Mouse (Mus musculus) heart, postnatal 0 days (tissue): ENCODE results near the gene St5. TPM values are rescaled to one million over a fixed set of nuclear protein-coding genes. Genes with fewer than 3 reads are reported as not detected.

ENCODE experiments used
- ATAC-seq: fragments of 200-750 bp; cut with Nextera tagmentation; 2 replicates; pipeline ENCODE4 v1.8.0; 2017; ENCODE audit warnings: low read depth, moderate number of reproducible peaks, moderate library complexity; ENCODE audit not compliant: insufficient read depth
- DNase-seq: peaks from one replicate; pipeline ENCODE4 v3.0.0-alpha.2; 2016; ENCODE audit warnings: low spot score
- H3K27ac ChIP-seq: fragments of 300-500 bp; sonication (generic); 2 replicates; pipeline ENCODE4 v1.5.1; 2014; ENCODE audit warnings: low read depth, mild to moderate bottlenecking
- H3K27me3 ChIP-seq: fragments of 300-500 bp; sonication (generic); 2 replicates; pipeline ENCODE4 v1.6.1; 2014; ENCODE audit warnings: low read length, mixed read lengths; ENCODE audit not compliant: control insufficient read depth, insufficient read depth
- H3K36me3 ChIP-seq: fragments of 300-500 bp; sonication (generic); replicated peaks from 2 replicates; pipeline ENCODE4 v1.6.1; 2014; ENCODE audit warnings: low read length, mixed read lengths; ENCODE audit not compliant: control insufficient read depth, insufficient read depth
- H3K4me1 ChIP-seq: fragments of 300-500 bp; sonication (generic); 2 replicates; pipeline ENCODE4 v1.6.1; 2014; ENCODE audit warnings: antibody characterized with exemption; ENCODE audit not compliant: control insufficient read depth, insufficient read depth
- H3K4me2 ChIP-seq: fragments of 300-500 bp; sonication (generic); 2 replicates; pipeline ENCODE4 v1.6.1; 2014; ENCODE audit warnings: low read depth, mild to moderate bottlenecking, low read length, moderate library complexity
- H3K4me3 ChIP-seq: fragments of 300-500 bp; sonication (generic); 2 replicates; pipeline ENCODE4 v1.5.1; 2014; ENCODE audit warnings: low read depth, low read length
- H3K9ac ChIP-seq: fragments of 300-500 bp; sonication (generic); replicated peaks from 2 replicates; pipeline ENCODE4 v1.6.1; 2014; ENCODE audit warnings: low read depth, low read length, mixed read lengths
- H3K9me3 ChIP-seq: fragments of 300-500 bp; sonication (generic); replicated peaks from 2 replicates; pipeline ENCODE4 v1.6.1; 2016; ENCODE audit warnings: low read length; ENCODE audit not compliant: control insufficient read depth
- CTCF ChIP-seq: IDR thresholded peaks from 2 replicates; pipeline ENCODE4 v1.5.1; 2016; ENCODE audit warnings: antibody characterized with exemption, control low read depth, low read depth
- EP300 ChIP-seq: IDR thresholded peaks from 2 replicates; pipeline ENCODE4 v1.6.1; 2016; ENCODE audit warnings: antibody characterized with exemption, low read depth
- WGBS: fragments of 180-500 bp; shearing (Covaris S2); extraction: QIAGEN DNeasy Blood & Tissue Kit; methylation state at CpG from one replicate; pipeline ENCODE4 v1.1.7; 2014; 5-methylcytosine and 5-hydroxymethylcytosine counted together
- polyA plus RNA-seq: library from polyadenylated mRNA; unstranded; fragments of >200 nt; fragmentation: Nextera tagmentation; extraction: Ambion mirVana; gene quantifications from 2 replicates; pipeline ENCODE4 v1.2.1, GENCODE M21; 2015
- total RNA-seq: library from RNA; depleted of rRNA; stranded (reverse); fragments of >200 nt; gene quantifications from 2 replicates; pipeline ENCODE4 v1.2.3, GENCODE M21; 2014; ENCODE audit warnings: low replicate concordance

St5 gene
- total and polyA plus RNA-seq, 2 experiments from 2014 or later, result 28.8 to 58.8 TPM

DNA sequence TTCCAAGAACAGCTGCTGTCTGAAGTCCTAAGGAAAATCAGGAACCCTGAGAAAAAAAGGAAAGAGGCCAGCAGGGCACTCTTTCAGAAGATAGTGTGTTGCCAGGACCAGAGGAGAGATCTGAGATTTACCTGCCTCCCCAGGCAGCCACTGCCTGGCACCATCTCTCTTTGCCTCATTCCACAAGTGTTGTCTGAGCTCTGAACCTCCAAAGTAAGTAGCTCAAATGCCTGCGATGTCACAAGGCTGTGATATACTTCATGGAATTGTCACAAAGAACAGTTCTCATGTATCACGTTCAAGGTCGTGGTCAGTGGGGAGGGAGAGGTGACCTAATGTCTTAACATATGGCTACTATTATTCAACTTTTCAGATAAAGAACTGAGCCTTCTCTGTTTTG, 186.9 kb downstream of the St5 start:
- DNase-seq (no peak), ATAC-seq (no peak)
- no peaks in the 10 kb centered on the region for H3K27me3 ChIP-seq
- H3K4me2 ChIP-seq, result no peak overlapping the region
- WGBS, result 56% methylated on average over 3 of the region's 3 CpGs
- H3K4me1 ChIP-seq, result peaks cover 24% of the 10 kb centered on the region
- peaks cover 14% of the 10 kb centered on the region for H3K36me3 ChIP-seq
- TF ChIP-seq CTCF (no peak), EP300 (no peak)
- no peak overlapping the region for H3K4me3 ChIP-seq
- H3K9me3 ChIP-seq, result no peaks in the 10 kb centered on the region
- H3K9ac ChIP-seq, result no peak overlapping the region
- no peak overlapping the region for H3K27ac ChIP-seq

DNA sequence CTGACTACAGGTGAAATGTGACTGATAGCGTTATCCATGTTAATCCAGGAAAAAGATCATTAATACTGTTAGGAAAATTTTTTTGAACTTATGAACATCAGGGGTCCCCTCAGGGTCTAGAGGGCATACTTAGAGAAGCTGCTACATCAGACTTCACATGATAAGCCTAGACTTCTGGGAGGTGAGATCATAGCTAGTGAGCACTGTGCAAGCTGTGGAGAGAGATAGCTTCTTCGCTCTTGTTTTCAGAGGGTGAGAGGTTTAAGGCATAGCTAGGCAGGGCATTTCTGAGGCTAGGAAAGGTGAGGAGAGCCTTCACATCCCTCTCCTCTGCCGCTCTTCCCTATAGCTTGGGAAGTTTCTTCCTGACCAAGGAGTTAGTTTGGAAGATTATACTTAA, 191.6 kb downstream of the St5 start:
- H3K36me3 ChIP-seq, result no peaks in the 10 kb centered on the region
- H3K9ac ChIP-seq, result no peak overlapping the region
- TF ChIP-seq EP300 (no peak), CTCF (no peak)
- WGBS, result 83% methylated on average over 3 of the region's 3 CpGs
- H3K27me3 ChIP-seq, result no peaks in the 10 kb centered on the region
- H3K4me2 ChIP-seq, result no peak overlapping the region
- no peak overlapping the region for H3K27ac ChIP-seq
- H3K4me1 ChIP-seq, result no peaks in the 10 kb centered on the region
- no peak overlapping the region for H3K4me3 ChIP-seq
- H3K9me3 ChIP-seq, result no peaks in the 10 kb centered on the region
- ATAC-seq (no peak), DNase-seq (no peak)

DNA sequence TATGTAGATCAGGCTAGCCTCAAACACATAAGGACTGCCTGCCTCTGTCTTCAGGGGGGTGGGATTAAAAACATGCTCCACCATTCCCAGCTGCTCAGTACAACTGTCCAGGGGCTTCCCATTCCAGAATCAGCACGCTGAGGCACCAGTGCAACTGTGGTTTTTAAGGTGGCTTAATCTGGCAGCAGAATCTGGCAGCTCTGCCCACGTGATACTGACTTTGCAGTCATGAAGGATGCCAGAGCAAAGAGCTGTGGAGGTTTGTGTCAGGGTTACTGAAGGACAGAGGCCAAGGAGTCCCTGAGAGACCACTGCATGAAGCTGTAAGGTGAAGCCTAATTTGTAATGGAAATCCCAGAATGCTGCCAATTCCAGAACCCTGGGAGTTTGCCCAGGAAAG, 192.6 kb downstream of the St5 start:
- no peaks in the 10 kb centered on the region for H3K36me3 ChIP-seq
- WGBS, result 61% methylated on average over 2 of the region's 2 CpGs

DNA sequence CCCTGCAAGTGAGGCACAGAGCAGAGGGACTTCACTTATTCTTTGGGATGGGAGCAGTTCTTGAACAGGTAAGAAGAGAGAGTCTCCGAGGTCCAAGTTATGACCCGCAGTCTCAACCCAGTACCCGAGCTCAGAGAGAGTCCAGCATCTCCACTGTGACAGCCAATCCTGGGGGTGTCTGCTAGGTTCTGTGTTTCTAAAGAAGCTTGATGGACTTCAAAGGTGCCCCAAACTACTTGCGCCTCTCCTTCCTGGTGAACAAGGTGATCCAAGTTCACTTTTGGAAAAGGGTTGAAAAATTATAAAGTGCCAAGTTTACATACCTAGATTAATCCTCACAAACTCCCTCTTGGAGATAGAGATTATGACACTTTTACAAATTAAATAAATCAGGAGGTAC, 195.4 kb downstream of the St5 start, which contains the start of gene Trim66:
Trim66 (minus strand) TSS at position 101 of the 400 bp plus-strand sequence.
- 76% methylated on average over 4 of the region's 4 CpGs for WGBS
- ATAC-seq (no peak), DNase-seq (no peak)
- Histone ChIP-seq H3K36me3 (no peaks in the 10 kb centered on the region), H3K4me2 (no peak within 1 kb of the TSS), H3K27me3 (no peaks in the 10 kb centered on the region), H3K9ac (no peak within 1 kb of the TSS), H3K4me1 (no peaks in the 10 kb centered on the region), H3K4me3 (no peak within 1 kb of the TSS), H3K27ac (no peak within 1 kb of the TSS), H3K9me3 (no peaks in the 10 kb centered on the region)
- TF ChIP-seq EP300, result no peak
- TF ChIP-seq CTCF, result no peak

More for the DNA sequence above, 192.6 kb downstream of the St5 start:
- H3K27me3 ChIP-seq, result no peaks in the 10 kb centered on the region
- no peak overlapping the region for H3K4me3 ChIP-seq
- no peak overlapping the region for H3K4me2 ChIP-seq
- TF ChIP-seq EP300 (no peak), CTCF (no peak)
- no peak for DNase-seq
- ATAC-seq, result no peak
- no peaks in the 10 kb centered on the region for H3K9me3 ChIP-seq
- no peak overlapping the region for H3K27ac ChIP-seq
- H3K4me1 ChIP-seq, result no peaks in the 10 kb centered on the region
- no peak overlapping the region for H3K9ac ChIP-seq

DNA sequence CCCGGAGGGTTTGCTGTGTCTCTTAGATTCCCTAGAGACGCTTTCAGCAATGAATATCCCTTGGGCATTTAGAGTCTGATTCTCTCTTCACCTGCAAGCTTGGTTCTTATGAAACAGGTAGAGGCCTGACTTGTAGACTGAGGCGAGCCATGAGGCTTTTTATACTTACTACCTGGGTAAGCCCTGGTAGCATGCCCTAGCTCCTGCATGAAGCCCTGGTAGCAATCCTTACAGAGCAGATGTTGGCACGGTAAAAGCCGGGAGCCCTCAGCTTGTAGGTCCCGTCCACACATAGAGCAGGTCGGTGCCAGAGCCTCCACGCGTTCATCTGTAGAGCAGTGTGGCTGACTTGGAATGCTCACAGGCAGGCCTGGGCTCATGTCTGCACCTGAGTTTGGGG, 195.8 kb downstream of the St5 start:
- TF ChIP-seq EP300, result no peak
- no peak for TF ChIP-seq CTCF
- H3K9me3 ChIP-seq, result no peaks in the 10 kb centered on the region
- H3K4me2 ChIP-seq, result no peak overlapping the region
- no peaks in the 10 kb centered on the region for H3K36me3 ChIP-seq
- 38% methylated on average over 9 of the region's 9 CpGs for WGBS
- H3K27me3 ChIP-seq, result no peaks in the 10 kb centered on the region
- no peak overlapping the region for H3K9ac ChIP-seq
- ATAC-seq (no peak), DNase-seq (no peak)
- H3K4me3 ChIP-seq, result no peak overlapping the region
- no peak overlapping the region for H3K27ac ChIP-seq
- no peaks in the 10 kb centered on the region for H3K4me1 ChIP-seq

DNA sequence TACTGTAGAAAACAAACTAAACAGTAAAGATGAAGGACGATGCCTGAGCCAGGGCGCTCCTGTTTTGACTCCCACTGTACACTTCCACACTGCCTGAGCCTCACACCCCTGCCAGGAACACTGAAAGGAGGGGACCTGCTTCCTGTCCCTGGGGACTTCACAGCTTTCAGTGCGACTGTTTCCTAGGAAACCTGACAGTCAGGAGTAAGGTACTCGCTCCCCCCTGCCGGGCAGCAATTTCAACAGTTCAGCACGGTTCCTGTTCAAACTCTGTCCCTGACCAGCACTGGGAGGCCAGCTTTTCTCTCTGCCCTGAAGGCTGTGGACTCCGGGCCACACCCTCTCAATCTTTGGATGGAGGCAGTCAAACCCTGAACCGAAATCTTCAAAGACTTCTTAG, 196.3 kb downstream of the St5 start:
- no peaks in the 10 kb centered on the region for H3K9me3 ChIP-seq
- no peak overlapping the region for H3K9ac ChIP-seq
- no peaks in the 10 kb centered on the region for H3K4me1 ChIP-seq
- no peak for ATAC-seq
- H3K27ac ChIP-seq, result no peak overlapping the region
- no peak for DNase-seq
- no peaks in the 10 kb centered on the region for H3K27me3 ChIP-seq
- H3K36me3 ChIP-seq, result no peaks in the 10 kb centered on the region
- WGBS, result 16% methylated on average over 8 of the region's 8 CpGs
- H3K4me2 ChIP-seq, result no peak overlapping the region
- H3K4me3 ChIP-seq, result no peak overlapping the region
- no peak for TF ChIP-seq EP300
- TF ChIP-seq CTCF, result no peak
